Mouse (Mus musculus) cortical plate, adult 2 months (tissue): ENCODE measurements around the gene Tbc1d30. TPM values are rescaled to one million over a fixed set of nuclear protein-coding genes. Genes with fewer than 3 reads are reported as not detected.

Experiments
- H3K27ac ChIP-seq: fragments of 200-500 bp; 2 replicates; pipeline ENCODE4 v1.5.1; 2012; ENCODE audit warnings: low read length, control low read depth, inconsistent platforms; ENCODE audit not compliant: insufficient read depth
- H3K4me1 ChIP-seq: fragments of 200-500 bp; 2 replicates; pipeline ENCODE4 v1.6.1; 2011; ENCODE audit warnings: low read length; ENCODE audit not compliant: control insufficient read depth, insufficient read depth
- H3K4me3 ChIP-seq: fragments of 200-500 bp; 2 replicates; pipeline ENCODE4 v1.5.1; 2011; ENCODE audit warnings: mild to moderate bottlenecking, low read length, control low read depth; ENCODE audit not compliant: insufficient read depth
- CTCF ChIP-seq: fragments of 200-500 bp; IDR thresholded peaks from 2 replicates; pipeline ENCODE4 v1.5.1; 2011; ENCODE audit warnings: mild to moderate bottlenecking, control low read depth, low read length; ENCODE audit not compliant: insufficient read depth; ENCODE audit errors: extremely low read depth
- POLR2A ChIP-seq: fragments of 200-500 bp; IDR thresholded peaks from 2 replicates; pipeline ENCODE4 v1.6.1; 2011; ENCODE audit warnings: mild to moderate bottlenecking, low read length, control low read depth; ENCODE audit not compliant: insufficient read depth; ENCODE audit errors: extremely low read depth
- polyA plus RNA-seq: library from polyadenylated mRNA; depleted of rRNA; stranded (reverse); fragments of >200 nt; gene quantifications from 2 replicates; pipeline ENCODE4 v1.2.3, GENCODE M21; 2012

Tbc1d30 gene
- polyA plus RNA-seq, 1 experiment: 49.1 TPM

DNA sequence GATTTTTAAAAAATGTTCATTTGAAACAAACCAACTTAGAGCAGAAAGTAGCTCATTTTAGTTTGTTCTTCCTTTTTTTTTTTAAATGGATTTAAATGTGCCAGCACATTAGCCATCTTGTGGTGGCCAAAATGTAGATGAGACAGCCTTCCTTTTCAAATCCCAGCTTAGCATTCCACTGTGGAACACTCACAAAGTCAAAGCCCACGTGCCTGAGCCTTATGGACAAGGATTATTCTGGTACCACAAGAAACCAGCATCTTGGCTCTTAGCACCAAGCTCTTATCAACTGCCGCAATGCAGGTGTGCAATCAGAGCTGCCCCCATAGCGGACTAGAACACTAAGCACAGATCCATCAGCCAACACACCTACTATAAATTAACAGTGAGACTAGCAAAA, 47.5 kb downstream of the Tbc1d30 start:
- Histone ChIP-seq H3K27ac (no peak overlapping the region), H3K4me3 (no peak overlapping the region), H3K4me1 (peaks cover 5% of the 10 kb centered on the region)
- no peak for TF ChIP-seq CTCF
- TF ChIP-seq POLR2A: no peak

DNA sequence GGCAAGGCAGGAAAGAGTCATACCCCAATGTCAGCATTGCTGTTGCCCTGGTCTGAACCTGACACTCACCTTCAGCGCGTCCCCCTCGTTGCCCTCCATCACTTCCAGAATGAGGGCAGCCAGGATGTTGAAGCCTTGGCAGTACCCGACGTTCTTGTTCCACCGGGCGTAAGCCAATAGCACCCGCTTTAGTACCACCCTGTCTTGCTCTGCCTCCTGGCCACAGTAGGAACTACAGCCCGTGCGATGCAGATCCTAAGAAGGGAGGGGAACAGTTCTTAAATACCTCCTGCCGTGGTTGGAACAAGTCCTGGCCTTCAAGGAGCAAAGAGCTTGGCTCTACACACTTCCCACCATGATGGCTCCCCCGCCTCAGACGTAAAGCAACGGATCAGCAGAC, 49.2 kb downstream of the Tbc1d30 start:
- peaks cover 3% of the 10 kb centered on the region for H3K4me1 ChIP-seq
- TF ChIP-seq POLR2A (no peak), CTCF (no peak)
- no peak overlapping the region for H3K27ac ChIP-seq
- H3K4me3 ChIP-seq: no peak overlapping the region

DNA sequence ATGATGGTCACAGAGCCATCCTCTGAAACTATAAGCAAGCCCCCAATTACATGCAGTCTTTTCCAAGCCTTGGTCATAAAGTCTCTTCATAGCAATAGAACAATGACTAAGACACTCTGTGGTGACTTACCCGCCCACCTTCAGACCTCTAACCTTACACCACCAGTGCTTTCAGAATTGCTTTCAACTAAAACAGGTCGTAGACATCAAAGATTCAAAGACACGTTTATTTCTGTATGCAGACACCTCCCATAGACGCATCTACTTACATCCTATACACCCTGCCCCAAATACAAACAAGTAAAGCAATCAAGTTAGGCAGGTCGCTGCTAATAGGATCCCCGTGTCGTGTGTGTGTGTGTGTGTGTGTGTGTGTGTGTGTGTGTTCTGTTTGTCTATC, 50.4 kb downstream of the Tbc1d30 start:
- TF ChIP-seq CTCF (no peak), POLR2A (no peak)

DNA sequence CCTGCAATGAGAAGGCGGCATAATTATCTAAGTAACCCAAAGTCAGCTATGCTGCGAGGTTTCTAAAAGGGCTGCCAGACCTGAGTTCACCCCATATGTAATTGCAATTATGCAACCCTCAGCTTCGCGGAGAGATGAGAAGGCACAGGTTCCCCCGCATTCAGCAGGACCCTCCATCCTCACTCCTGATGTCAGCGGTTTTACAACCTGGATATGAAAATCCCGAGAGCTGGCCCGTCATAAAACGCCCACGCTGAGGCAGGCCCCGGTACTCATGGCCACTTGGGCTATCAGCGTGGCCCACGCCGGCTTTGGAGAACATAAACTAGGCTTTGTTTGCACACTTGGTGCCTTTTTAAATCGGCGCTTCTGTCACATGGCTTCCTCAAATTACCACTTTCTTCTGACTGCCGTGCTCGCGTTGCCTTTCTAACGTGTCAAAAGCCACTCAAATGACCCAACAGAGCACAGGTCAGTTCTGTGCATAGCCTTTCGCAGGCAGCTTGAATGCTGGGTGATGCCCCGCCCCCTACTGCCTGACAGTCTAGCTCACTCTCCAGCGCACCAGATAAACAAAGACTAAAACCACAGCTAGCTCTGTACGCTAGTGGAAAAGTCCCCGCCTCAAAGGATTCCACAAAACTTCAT, 53.9 kb downstream of the Tbc1d30 start:
- TF ChIP-seq POLR2A (no peak), CTCF (no peak)
- H3K27ac ChIP-seq: no peak overlapping the region
- no peak overlapping the region for H3K4me3 ChIP-seq
- peaks cover 3% of the 10 kb centered on the region for H3K4me1 ChIP-seq

More for the DNA sequence above, 50.4 kb downstream of the Tbc1d30 start:
- H3K4me1 ChIP-seq: peaks cover 3% of the 10 kb centered on the region
- H3K27ac ChIP-seq: no peak overlapping the region; the same call in 1 of the 2 replicates
- no peak overlapping the region for H3K4me3 ChIP-seq

DNA sequence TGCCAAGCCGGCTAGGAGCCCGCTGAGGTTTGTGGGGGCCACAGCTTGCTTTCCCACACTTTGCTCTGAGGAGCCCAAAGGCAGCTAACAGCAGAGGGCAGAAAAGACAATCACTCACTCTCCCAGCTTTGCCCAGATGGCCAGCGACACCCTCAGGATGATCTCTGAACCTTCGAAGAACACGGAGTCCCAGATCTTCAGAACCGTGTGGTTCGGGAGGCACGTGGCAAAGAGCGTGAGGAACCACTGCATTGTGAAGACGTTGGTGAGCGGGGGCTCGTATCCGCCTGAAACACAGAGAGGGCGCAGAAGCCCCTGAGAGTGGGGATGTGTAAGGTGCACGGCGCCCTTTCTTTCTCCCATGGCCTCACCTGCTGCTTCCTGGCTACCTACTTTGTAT, 56.6 kb downstream of the Tbc1d30 start:
- H3K4me3 ChIP-seq: no peak overlapping the region
- peaks cover 12% of the 10 kb centered on the region for H3K4me1 ChIP-seq
- H3K27ac ChIP-seq: no peak overlapping the region
- TF ChIP-seq CTCF: no peak
- TF ChIP-seq POLR2A: no peak

DNA sequence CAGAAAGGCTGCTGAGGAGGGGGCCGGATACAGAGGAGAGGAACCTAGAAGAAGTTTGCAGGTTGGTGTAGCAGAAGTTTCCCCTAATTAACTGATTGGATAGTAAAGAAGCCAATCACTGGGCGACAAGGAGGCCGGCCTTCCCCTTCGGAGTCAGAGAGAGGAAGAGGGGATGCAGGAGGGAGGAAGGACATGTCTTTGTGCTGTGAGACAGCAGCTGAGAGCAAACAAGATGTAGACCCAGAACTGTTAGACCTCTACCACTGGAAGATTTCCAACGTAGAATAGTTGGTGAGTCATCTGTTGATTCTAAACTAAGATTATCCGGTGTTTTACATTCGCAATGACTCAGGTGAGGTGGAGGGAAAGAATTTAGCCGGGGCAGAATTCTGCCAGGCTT, 57.2 kb downstream of the Tbc1d30 start:
- Histone ChIP-seq H3K4me1 (peaks cover 12% of the 10 kb centered on the region), H3K4me3 (no peak overlapping the region), H3K27ac (no peak overlapping the region)
- no peak for TF ChIP-seq CTCF
- no peak for TF ChIP-seq POLR2A

DNA sequence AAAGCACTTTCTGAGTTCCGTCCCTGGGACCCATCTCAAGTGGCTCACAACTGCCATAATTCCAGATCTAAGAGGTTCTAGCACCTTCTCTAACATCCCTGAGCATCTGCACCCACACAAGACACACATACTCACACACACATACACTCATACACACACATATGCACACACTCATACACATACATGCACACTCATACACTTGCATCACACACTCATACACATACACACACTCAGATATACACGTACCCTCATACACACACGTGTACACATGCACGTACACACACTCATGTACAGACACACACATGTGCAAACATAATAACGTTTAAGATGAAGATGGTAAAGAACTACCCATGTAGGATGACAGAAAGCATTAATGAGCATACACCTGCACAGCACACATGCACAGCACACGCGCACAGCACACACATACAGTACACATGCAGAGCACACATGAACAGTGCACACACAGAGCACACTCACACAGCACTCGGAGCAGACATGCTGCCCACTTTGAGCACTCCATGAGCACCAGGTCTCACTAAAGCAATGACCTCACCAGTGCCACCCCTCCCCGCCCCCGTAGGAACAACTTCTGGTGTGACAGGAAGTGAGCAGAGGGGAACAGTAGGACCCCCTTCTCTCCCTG, 59.7 kb downstream of the Tbc1d30 start:
- H3K27ac ChIP-seq: peak overlapping the region; percentile 68
- peaks cover 11% of the 10 kb centered on the region for H3K4me1 ChIP-seq
- TF ChIP-seq CTCF: no peak
- no peak for TF ChIP-seq POLR2A
- H3K4me3 ChIP-seq: no peak overlapping the region

DNA sequence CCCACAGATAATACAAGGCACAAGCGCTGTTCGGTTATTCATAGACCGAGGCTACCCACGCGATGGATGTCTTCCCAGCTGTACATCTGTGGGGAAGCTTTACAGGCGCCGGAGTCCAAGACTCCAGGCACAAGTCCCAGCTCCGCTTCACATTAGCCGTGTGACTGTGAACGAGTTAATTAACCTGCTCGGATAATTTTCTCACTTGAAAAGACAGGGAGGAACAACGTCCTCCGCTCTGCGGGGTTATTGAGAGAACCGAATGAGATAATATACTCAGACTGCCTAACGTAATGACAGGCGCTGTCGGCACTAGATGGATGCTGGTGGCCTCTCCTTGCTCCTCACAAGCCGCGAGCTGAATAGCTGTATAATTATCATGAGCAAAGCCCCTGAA, 60.4 kb downstream of the Tbc1d30 start:
- TF ChIP-seq POLR2A (no peak), CTCF (no peak)
- H3K4me1 ChIP-seq: peaks cover 12% of the 10 kb centered on the region
- peak overlapping the region; percentile 68 for H3K27ac ChIP-seq
- H3K4me3 ChIP-seq: no peak overlapping the region

DNA sequence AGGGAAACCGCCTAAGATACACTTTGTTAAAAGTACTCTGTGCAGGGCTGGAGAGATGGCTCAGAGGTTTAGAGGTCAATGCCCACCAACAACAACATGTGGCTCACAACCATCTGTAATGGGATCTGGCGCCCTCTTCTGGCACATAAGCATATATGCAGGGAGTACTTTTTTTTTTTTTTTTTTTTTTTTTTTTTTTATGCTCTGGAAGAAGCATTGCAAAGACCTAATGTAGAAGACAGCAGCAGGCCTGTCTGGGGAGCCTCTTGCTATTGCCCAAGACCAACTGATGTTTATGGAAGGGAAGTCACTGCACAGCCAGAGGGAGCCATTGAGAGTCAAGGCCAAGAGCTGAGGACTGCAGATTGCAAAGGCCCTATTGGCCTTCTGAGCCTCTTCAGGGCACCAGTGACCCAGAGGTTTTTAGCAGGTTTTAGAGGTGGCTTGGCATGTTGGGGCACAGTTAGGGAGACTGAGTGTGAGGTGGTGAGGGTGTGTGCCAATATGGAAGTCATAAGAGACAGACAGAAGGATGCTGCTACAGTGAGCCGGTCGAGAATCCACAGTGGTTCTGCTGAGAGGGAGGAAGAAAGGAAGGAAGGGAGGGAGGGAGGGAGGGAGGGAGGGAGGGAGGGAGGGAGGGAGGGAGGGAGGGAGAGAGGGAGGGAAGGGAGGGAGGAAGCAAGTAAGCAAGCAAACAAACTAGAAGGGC, 61.0 kb downstream of the Tbc1d30 start:
- Histone ChIP-seq H3K4me3 (no peak overlapping the region), H3K4me1 (peaks cover 14% of the 10 kb centered on the region), H3K27ac (0 out of 2 replicates have a peak overlapping the region, but pooled peaks have one; percentile 4)
- TF ChIP-seq POLR2A: no peak
- TF ChIP-seq CTCF: peak; percentile 49

DNA sequence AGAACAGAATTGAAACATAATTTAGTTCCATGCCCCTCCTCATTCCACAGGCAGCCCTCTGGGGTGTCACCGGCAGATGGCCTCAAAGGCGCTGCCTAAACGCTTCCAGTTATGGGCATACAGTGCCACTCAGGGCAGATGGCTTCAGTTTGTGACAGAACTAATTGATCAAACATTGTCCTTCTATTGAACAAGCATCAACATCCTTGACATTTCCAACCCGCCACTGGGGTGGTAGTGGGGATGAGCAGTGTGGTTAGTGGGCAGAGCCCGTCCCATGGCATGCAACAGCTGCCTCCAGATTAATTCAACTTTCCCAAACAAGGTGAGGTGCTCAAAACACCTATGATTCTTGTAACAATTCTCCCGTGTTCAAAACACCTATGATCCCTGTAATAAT, 68.2 kb downstream of the Tbc1d30 start:
- TF ChIP-seq POLR2A (no peak), CTCF (no peak)
- Histone ChIP-seq H3K4me1 (peaks cover 6% of the 10 kb centered on the region), H3K27ac (no peak overlapping the region), H3K4me3 (no peak overlapping the region)
